Mouse (Mus musculus) left cerebral cortex, postnatal 25 days (tissue): ENCODE measurements around the gene Sp140. TPM values are rescaled to one million over a fixed set of nuclear protein-coding genes. Genes with fewer than 3 reads are reported as not detected.
"Not testable (repeated sequence)": the region's sequence is repeated elsewhere in the genome, so short reads cannot be mapped to it uniquely, and the experiment has no call there.

ENCODE experiments used
- DNase-seq, 2 experiments: peaks; one replicate each; pipeline ENCODE4 v3.0.0; 2022; ENCODE audit warnings: low spot score in 2 of 2, mixed read lengths in 1 of 2
- intact Hi-C: fragments of 180-260 bp; cut with DNase I; formaldehyde crosslinking; loops from one replicate; pipeline ENCODE4 v1.15.1; 2025
- total RNA-seq, 2 experiments: library from RNA; stranded (reverse); gene quantifications; 2 replicates each; pipeline ENCODE4 v1.2.3; 2021

The Sp140 gene
- total RNA-seq, 2 experiments from 2014 or later: 0.57 to 0.62 TPM

- DNase-seq, intact Hi-C loops: not testable (repeated sequence)
Measured at GRCm38 (mm10) chr1:85618689-85619088, 18.5 kb downstream of the Sp140 start.

GRCm38 (mm10) chr1:85636936-85637335, 36.8 kb downstream of the Sp140 start:
- intact Hi-C loops, DNase-seq: not testable (repeated sequence)

GRCm38 (mm10) chr1:85638144-85638543, 38.0 kb downstream of the Sp140 start:
- DNase-seq: not testable (repeated sequence)

DNA sequence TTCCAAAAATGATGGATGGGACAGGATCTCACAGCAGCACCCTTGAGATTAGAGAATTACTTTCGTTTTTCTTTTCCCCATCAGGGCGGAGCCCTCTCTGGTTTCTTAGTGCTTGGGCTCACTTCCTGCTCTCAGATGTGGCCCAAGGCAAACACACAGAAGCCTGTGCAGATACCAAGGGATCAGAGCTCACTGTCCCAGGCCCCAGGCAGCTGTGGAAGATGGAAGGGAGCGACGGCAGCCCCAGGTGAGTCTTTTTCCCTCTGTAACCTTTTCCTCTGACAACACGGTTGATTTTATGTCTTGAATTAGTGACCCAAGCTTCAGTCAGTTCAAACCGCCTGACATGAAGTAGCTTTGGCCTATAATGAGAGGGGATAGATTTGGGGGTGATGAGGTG, 49.7 kb downstream of the Sp140 start, which contains the start of gene Sp100:
Gene Sp100 (plus strand): TSS at position 108 of the 400 bp plus-strand sequence.
- DNase-seq, intact Hi-C loops: not testable (repeated sequence)

More at GRCm38 (mm10) chr1:85638144-85638543, 38.0 kb downstream of the Sp140 start:
- intact Hi-C loops: not testable (repeated sequence)

- DNase-seq, intact Hi-C loops: not testable (repeated sequence)
Measured at GRCm38 (mm10) chr1:85650524-85650923, 50.3 kb downstream of the Sp140 start.

DNA sequence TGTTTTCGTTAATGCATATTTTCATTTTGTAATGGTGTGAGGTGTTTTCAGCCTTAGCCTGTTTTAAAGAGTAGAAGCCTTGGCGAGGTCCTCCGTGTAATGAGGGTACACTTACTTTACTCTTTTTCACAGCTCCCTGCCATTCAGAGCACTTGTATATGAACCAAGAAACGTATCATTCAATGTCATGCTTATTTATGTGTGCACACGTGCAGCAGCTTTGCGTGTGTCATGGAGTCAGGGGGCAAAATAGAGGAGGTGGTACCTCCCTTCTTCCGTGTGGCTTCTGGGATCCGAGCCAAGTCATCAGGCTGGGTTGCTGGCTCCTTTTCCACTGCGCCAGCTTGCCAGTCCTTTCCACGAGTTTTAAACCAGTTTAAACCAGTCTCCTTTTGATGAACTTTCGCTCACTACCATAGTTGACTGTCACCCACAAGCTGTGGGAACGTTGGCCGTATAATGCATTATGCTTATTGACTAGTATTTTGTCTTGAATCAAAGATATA, 51.6 kb downstream of the Sp140 start:
- DNase-seq, intact Hi-C loops: not testable (repeated sequence)

DNA sequence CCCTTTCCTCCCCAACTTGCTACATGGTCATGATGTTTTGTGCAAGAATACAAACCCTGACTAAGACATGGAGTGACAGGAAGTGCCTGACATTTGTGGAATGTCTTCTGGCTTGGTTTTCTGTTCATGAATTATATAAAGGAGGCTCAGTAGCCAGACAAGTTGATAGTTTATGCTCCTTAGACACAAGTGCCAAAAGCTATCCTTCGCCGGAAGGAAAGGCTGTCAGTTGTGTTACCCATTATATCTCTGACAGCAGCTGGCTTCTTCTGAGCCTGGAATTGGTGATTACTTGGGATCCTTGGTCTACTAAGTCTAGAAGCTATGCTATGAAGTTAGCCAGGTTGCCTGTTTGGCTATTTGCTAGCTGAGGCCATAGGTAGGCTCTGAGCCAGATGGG, 57.0 kb downstream of the Sp140 start:
- intact Hi-C loops, DNase-seq: not testable (repeated sequence)

DNA sequence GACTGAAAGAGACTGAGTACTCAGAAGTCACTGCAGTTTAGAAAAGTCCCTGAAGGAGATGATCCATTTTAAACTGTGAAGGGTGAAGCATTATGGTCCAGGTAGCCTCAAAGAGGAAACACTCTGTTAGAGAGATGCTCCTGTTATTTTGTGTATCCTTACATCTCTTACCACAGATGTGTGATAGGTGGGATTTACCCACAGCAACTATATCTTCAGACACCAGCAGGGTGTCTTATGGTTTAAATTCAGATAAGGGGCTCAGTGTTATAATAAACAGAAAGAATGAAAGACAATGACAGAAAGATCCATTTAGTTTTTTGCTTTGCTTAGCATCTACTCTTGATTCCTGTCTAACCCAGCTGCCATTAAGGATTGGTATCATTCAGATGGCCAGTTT, 64.1 kb downstream of the Sp140 start:
- intact Hi-C loops: no loop called here
- no peak for DNase-seq

DNA sequence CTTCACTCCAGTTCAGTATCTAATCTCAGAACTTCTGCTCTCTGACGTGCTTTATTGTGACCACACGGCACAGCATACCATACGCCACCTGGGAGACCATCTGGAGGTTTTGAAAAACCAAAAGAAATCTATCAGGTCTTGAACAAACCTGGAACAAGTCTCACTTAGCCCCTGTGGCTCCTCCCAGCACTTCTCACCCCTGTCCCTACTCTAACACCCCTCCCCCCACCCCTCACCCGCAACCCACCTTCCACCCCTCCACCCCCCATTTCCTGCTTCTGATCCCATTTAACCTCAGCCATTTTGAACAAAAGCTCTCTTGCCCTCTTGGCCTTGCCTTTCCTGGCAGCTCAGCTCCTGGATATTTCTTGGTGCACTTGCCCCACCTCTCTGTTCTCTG, 80.0 kb downstream of the Sp140 start:
- intact Hi-C loops: no loop called here
- no peak for DNase-seq

DNA sequence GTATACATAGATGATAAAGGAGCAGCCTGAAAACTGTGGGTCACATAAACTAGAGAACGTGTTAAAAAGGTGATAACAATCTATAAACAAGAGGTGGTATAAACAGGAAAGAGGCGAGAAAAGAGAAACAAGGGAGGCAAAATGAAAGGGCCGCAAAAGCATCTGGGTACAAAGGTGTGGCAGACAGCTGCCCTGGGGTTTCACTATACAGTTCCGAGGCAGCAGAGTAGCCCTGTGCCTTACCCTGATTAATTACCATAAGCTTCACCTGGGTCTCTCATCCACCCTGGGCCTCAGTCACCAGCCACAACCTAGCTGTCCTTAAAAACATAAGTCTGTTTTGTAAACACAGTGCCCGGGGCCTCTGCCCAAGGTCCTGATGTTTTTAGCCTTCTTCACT, 86.5 kb downstream of the Sp140 start:
- intact Hi-C loops: no loop called here
- DNase-seq: no peak

- DNase-seq: no peak
- intact Hi-C loops: no loop called here
Measured at GRCm38 (mm10) chr1:85687346-85687745, 87.2 kb downstream of the Sp140 start.

DNA sequence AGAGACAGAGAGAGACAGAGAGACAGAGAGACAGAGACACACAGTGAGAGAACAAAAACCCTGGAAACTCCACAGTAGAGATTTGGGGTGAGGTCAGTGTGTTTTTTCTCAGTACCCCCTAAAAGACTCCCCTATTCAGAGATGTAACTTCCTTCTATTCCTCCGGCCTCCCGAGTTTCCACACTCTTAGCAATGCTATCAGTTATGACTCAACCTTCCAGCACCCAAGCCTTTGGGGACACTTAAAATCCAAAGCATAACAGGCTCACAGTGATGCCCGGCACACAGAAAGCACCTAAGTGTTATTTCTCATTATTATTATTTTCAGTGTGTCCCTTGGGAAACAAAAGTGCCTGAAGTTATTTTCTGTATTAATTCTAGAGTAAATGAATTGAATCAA, 90.4 kb downstream of the Sp140 start:
- intact Hi-C loops: no loop called here
- DNase-seq: no peak

GRCm38 (mm10) chr1:85692281-85692680, 92.1 kb downstream of the Sp140 start:
- no peak for DNase-seq

DNA sequence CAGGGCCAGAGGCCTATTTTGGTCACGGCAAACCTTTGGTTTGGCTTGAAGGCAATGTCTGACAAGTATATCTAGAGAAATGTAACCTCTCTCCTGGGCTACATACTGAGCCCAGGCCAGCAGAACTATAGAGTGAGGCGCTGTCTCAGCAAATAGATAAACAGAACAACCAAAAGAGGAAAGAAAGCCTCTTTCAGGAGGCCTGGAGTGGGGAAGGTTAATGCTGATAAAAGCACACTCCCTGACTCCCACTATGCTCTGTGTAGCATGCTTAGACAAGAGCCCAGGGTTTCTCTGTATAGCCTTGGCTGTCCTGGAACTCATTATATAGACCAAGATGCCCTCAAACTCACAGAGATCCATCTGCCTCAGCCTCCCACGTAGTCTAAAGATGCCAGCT, 93.1 kb downstream of the Sp140 start:
- intact Hi-C loops: no loop called here
- no peak for DNase-seq

More at GRCm38 (mm10) chr1:85692281-85692680, 92.1 kb downstream of the Sp140 start:
- intact Hi-C loops: no loop called here

Other genes starting within 250 kb of the Sp140 start
- gene G530012D18Rik, start 24.7 kb upstream of the Sp140 start, total RNA-seq: not detected
- gene Sp110, start 1.6 kb upstream of the Sp140 start, total RNA-seq: under 1 TPM; 0.46 to 0.89 TPM
- gene Sp100, start 49.6 kb downstream of the Sp140 start, total RNA-seq: 1 to 10 TPM; 1.4 to 3.3 TPM
- under 1 TPM in 1 of 2 experiments, not detected in 1; 0.25 TPM for gene A630001G21Rik, start 178.3 kb downstream of the Sp140 start, total RNA-seq
- gene Cab39, start 193.1 kb downstream of the Sp140 start, total RNA-seq: 100 to 1,000 TPM; 151 to 156 TPM